Mouse (Mus musculus) kidney, adult 2 months (tissue): ENCODE measurements around the gene Cmtm7.

Experiments
- CTCF ChIP-seq: fragments of 200-500 bp; conservative IDR thresholded peaks from 2 replicates; pipeline ENCODE4 v1.5.1; 2011; ENCODE audit warnings: low read depth, mild to moderate bottlenecking, control low read depth, low read length, moderate library complexity, mixed read lengths; ENCODE audit not compliant: insufficient read depth, insufficient read length
- POLR2A ChIP-seq: fragments of 200-500 bp; IDR thresholded peaks from one replicate; pipeline ENCODE4 v1.6.1; 2011; ENCODE audit warnings: low read depth, low read length, control low read depth

GRCm38 (mm10) chr9:114781526-114782212, at the start of gene Cmtm7:
- TF ChIP-seq POLR2A (no peak), CTCF (no peak)
